Mouse (Mus musculus) forebrain, embryonic 11.5 days (tissue): Measurements from ENCODE around the gene Aox3. TPM values are rescaled to one million over a fixed set of nuclear protein-coding genes. Genes with fewer than 3 reads are reported as not detected.

Source experiments
- ATAC-seq: fragments of 200-750 bp; cut with Nextera tagmentation; replicated peaks from 2 replicates; pipeline ENCODE4 v1.8.0; 2017; ENCODE audit warnings: moderate TSS enrichment; ENCODE audit not compliant: low FRiP score
- DNase-seq: peaks from one replicate; pipeline ENCODE4 v3.0.0-alpha.2; 2017; ENCODE audit warnings: low spot score
- H3K27ac ChIP-seq: fragments of 300-500 bp; sonication (generic); 2 replicates; pipeline ENCODE4 v1.5.1; 2014; ENCODE audit warnings: low read depth, low read length
- H3K27me3 ChIP-seq: fragments of 300-500 bp; sonication (generic); 2 replicates; pipeline ENCODE4 v1.6.1; 2014; ENCODE audit warnings: mild to moderate bottlenecking, low read length, mixed read lengths; ENCODE audit not compliant: control insufficient read depth, insufficient read depth
- H3K36me3 ChIP-seq: fragments of 300-500 bp; sonication (generic); 2 replicates; pipeline ENCODE4 v1.6.1; 2014; ENCODE audit warnings: mild to moderate bottlenecking, low read length, moderate library complexity, mixed read lengths; ENCODE audit not compliant: control insufficient read depth, insufficient read depth
- H3K4me1 ChIP-seq: fragments of 300-500 bp; sonication (generic); replicated peaks from 2 replicates; pipeline ENCODE4 v1.6.1; 2014; ENCODE audit warnings: low read length, mixed read lengths; ENCODE audit not compliant: control insufficient read depth, insufficient read depth
- H3K4me2 ChIP-seq: fragments of 300-500 bp; sonication (generic); 2 replicates; pipeline ENCODE4 v1.6.1; 2014; ENCODE audit warnings: low read depth, mild to moderate bottlenecking, low read length, moderate library complexity, mixed read lengths; ENCODE audit not compliant: severe bottlenecking
- H3K4me3 ChIP-seq: fragments of 300-500 bp; sonication (generic); 2 replicates; pipeline ENCODE4 v1.5.1; 2014; ENCODE audit warnings: low read depth, low read length
- H3K9ac ChIP-seq: fragments of 300-500 bp; sonication (generic); 2 replicates; pipeline ENCODE4 v1.6.1; 2014; ENCODE audit warnings: low read length
- H3K9me3 ChIP-seq: fragments of 300-500 bp; sonication (generic); 2 replicates; pipeline ENCODE4 v1.6.1; 2016; ENCODE audit warnings: low read length, mixed read lengths; ENCODE audit not compliant: control insufficient read depth
- WGBS: fragments of 180-500 bp; shearing (Covaris S2); extraction: QIAGEN DNeasy Blood & Tissue Kit; methylation state at CpG from one replicate; pipeline ENCODE4 v1.1.7; 2014; 5-methylcytosine and 5-hydroxymethylcytosine counted together
- polyA plus RNA-seq: library from polyadenylated mRNA; unstranded; fragments of >200 nt; fragmentation: Nextera tagmentation; extraction: Ambion mirVana; gene quantifications from 2 replicates; pipeline ENCODE4 v1.2.1, GENCODE M21; 2014

Gene Aox3
- polyA plus RNA-seq, 1 experiment from 2014 or later, result 0.09 TPM

DNA sequence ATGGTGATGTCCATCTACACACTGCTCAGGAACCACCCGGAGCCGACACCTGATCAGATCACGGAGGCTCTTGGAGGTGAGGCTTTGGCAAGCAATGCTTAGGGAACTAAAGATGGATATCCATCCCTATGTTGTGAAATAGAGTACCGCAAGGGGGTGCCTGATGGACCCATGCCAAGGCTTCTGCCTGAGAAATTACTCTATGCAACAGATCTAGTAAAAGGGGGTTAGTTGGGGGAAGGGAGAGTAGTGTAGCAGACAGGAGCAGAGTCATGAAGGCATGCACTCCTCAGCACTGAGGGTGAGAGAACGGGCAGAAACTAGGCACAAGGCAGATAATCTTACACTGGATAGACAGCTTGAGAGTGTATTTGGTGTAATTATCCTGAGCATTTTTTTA lies 108.9 kb downstream of the Aox3 start:
- Histone ChIP-seq H3K4me2 (no peak overlapping the region), H3K27ac (no peak overlapping the region), H3K27me3 (no peaks in the 10 kb centered on the region), H3K9ac (no peak overlapping the region), H3K36me3 (no peaks in the 10 kb centered on the region), H3K4me3 (no peak overlapping the region), H3K4me1 (no peaks in the 10 kb centered on the region), H3K9me3 (no peaks in the 10 kb centered on the region)
- ATAC-seq, result no peak
- no peak for DNase-seq
- WGBS, result 88% methylated on average over 5 of the region's 5 CpGs

DNA sequence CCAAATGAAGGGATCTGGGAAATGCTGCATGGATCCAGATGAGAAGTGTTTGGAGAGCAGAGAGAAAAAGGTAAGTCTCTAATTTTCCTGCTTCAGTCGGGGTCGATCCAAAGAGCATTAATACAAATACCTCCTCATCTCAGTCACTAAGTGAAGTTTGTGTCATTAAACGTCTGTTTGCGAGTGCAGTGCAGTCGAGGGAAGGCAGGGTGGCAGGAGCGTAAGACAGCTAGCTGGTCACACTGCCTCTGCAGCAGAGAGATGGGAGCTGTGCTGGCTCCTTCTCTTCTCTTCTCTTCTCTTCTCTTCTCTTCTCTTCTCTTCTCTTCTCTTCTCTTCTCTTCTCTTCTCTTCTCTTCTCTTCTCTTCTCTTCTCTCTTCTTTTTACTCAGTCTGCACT lies 115.2 kb downstream of the Aox3 start:
- Histone ChIP-seq H3K9me3 (no peaks in the 10 kb centered on the region), H3K27ac (no peak overlapping the region), H3K4me3 (no peak overlapping the region), H3K27me3 (no peaks in the 10 kb centered on the region), H3K36me3 (no peaks in the 10 kb centered on the region), H3K4me1 (no peaks in the 10 kb centered on the region), H3K4me2 (no peak overlapping the region), H3K9ac (no peak overlapping the region)
- no peak for DNase-seq
- no peak for ATAC-seq
- WGBS, result 84% methylated on average over 6 of the region's 6 CpGs

GRCm38 (mm10) chr1:58228916-58229315 lies 116.0 kb downstream of the Aox3 start:
- Histone ChIP-seq H3K36me3 (no peaks in the 10 kb centered on the region), H3K9me3 (no peaks in the 10 kb centered on the region), H3K4me3 (no peak overlapping the region), H3K9ac (no peak overlapping the region), H3K27me3 (no peaks in the 10 kb centered on the region), H3K4me1 (no peaks in the 10 kb centered on the region), H3K27ac (no peak overlapping the region), H3K4me2 (no peak overlapping the region)
- DNase-seq (no peak), ATAC-seq (no peak)

DNA sequence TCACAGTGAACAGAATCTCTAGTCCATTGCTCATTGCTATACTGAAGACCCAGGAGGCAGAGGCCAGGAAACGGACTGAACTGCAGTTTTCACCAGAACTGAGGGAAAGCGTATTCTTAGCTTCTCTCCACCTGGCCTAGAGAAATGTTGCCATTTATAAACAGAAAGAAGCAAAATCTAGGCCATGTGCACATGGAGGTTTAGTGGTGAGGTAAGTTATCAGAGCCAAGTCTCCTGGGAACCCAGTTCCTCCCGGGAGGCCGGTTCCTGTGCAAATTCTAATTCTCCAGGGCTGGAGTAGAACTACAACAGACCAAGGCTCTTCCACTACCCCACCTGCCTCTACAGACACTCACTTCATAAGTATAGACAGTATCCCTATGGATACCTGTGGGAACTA lies 116.8 kb downstream of the Aox3 start:
- no peaks in the 10 kb centered on the region for H3K27me3 ChIP-seq
- 92% methylated on average over 4 of the region's 4 CpGs for WGBS
- H3K9me3 ChIP-seq, result no peaks in the 10 kb centered on the region
- H3K36me3 ChIP-seq, result no peaks in the 10 kb centered on the region
- ATAC-seq, result no peak
- H3K4me3 ChIP-seq, result no peak overlapping the region
- DNase-seq, result no peak
- H3K9ac ChIP-seq, result no peak overlapping the region
- no peaks in the 10 kb centered on the region for H3K4me1 ChIP-seq
- no peak overlapping the region for H3K4me2 ChIP-seq
- H3K27ac ChIP-seq, result no peak overlapping the region

DNA sequence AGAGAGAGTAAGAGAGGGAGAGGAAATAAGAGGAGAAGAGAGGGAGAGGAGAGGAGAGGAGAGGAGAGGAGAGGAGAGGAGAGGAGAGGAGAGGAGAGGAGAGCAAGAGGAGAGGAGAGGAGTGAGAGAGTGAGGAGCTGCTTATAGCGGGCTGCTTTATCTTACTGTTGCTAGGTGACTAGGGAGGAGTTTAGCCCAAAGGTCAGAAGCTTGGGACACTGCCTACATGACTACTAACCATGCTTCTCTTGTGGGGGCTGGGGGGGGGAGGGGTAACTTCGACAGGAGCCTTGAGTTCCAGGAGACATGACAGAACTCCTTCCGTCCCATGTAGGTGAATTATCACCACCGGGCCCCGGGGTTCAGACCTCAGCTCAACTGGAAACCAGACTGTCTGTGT lies 117.6 kb downstream of the Aox3 start:
- H3K4me3 ChIP-seq, result no peak overlapping the region
- no peaks in the 10 kb centered on the region for H3K4me1 ChIP-seq
- WGBS, result 70% methylated on average over 5 of the region's 5 CpGs
- no peak for ATAC-seq
- H3K9me3 ChIP-seq, result no peaks in the 10 kb centered on the region
- H3K36me3 ChIP-seq, result no peaks in the 10 kb centered on the region
- DNase-seq, result no peak
- H3K27ac ChIP-seq, result no peak overlapping the region
- H3K4me2 ChIP-seq, result no peak overlapping the region
- no peaks in the 10 kb centered on the region for H3K27me3 ChIP-seq
- no peak overlapping the region for H3K9ac ChIP-seq

DNA sequence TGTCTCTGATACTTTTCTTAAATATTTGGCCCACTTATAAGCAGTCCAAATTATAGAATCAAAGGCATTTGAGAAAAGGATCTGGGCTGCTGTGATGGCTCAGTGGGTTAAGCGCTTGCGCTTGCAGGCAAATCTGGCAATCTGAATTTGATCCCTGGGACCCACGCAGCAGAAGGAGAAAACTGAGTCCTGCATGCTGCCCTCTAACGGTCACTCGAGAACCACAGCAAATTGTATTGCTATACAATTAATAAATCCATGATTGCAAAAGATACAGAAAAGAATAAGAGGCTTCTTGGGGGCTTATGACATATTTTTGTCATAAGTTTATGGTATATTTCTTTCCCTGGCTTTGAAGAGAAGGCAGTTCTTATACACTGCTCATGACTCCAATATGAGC lies 122.5 kb downstream of the Aox3 start:
- no peaks in the 10 kb centered on the region for H3K36me3 ChIP-seq
- H3K4me3 ChIP-seq, result no peak overlapping the region
- no peak for ATAC-seq
- no peak overlapping the region for H3K9ac ChIP-seq
- no peaks in the 10 kb centered on the region for H3K27me3 ChIP-seq
- 55% methylated on average over 5 of the region's 5 CpGs for WGBS
- H3K4me2 ChIP-seq, result no peak overlapping the region
- no peaks in the 10 kb centered on the region for H3K4me1 ChIP-seq
- H3K27ac ChIP-seq, result no peak overlapping the region
- no peaks in the 10 kb centered on the region for H3K9me3 ChIP-seq
- no peak for DNase-seq

DNA sequence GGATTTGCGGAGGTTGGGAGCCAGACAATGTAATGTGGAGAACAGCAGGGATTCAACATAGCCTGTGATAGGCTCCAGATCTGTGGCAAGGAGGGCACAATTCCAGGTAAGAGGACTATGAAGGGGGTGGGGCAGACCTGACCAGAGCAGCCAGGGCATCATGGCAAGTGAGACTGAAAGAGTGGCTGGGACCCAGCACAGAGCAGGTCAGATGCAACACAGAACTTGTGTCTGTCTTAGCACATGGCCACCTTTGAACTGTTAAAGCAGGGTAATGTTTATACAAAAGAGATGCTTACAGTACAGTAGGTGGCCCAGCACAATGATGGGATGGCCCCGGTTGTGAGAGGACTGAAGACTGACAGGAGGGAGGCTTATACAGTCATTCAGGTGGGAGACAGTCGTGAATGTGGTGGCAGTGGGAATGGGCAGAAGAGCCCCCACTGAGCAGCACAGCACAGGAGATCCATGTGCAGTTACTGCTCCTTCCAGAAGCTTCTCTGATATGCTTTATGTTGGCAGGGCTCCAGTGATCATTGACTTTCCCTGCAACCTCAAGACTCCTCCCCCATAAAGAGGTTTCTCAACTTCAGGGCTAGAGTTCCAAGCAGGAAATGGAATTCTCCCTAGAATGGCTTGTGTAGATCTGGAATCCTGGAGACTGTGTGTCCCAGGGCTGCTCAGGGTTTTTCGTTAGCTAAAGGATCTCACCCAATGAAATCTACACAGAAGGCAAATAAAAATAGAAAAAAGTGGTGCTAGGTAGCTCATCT lies 124.8 kb downstream of the Aox3 start:
- no peaks in the 10 kb centered on the region for H3K9me3 ChIP-seq
- H3K27ac ChIP-seq, result no peak overlapping the region
- no peak overlapping the region for H3K4me3 ChIP-seq
- no peaks in the 10 kb centered on the region for H3K27me3 ChIP-seq
- DNase-seq (peak; percentile 31), ATAC-seq (no peak)
- H3K4me1 ChIP-seq, result no peaks in the 10 kb centered on the region
- H3K9ac ChIP-seq, result no peak overlapping the region
- no peaks in the 10 kb centered on the region for H3K36me3 ChIP-seq
- WGBS, result 86% methylated on average over 4 of the region's 4 CpGs
- no peak overlapping the region for H3K4me2 ChIP-seq

DNA sequence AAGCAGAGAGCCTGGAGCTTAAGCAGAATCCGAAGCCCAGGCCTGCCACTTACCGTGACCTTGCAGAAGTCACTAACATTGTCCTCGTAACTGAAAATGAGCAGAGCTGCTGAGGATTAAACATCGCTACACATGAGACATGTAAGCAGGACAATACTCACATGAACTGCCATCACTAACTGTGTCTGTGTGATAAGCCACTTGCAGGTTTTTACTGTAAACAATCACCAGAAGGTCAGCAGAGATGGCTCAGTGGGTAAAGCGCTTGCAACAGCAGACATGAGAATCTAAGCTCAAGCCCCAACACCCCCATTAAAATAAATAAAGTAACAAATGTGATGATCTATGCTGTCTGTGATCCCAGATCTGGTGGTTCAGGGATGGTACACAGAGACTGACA lies 125.5 kb downstream of the Aox3 start:
- H3K4me2 ChIP-seq, result no peak overlapping the region
- ATAC-seq, result no peak
- 92% methylated on average over 5 of the region's 5 CpGs for WGBS
- H3K4me3 ChIP-seq, result no peak overlapping the region
- no peaks in the 10 kb centered on the region for H3K9me3 ChIP-seq
- no peak overlapping the region for H3K9ac ChIP-seq
- H3K27ac ChIP-seq, result no peak overlapping the region
- no peaks in the 10 kb centered on the region for H3K36me3 ChIP-seq
- H3K27me3 ChIP-seq, result no peaks in the 10 kb centered on the region
- H3K4me1 ChIP-seq, result no peaks in the 10 kb centered on the region
- DNase-seq, result peak; percentile 35

DNA sequence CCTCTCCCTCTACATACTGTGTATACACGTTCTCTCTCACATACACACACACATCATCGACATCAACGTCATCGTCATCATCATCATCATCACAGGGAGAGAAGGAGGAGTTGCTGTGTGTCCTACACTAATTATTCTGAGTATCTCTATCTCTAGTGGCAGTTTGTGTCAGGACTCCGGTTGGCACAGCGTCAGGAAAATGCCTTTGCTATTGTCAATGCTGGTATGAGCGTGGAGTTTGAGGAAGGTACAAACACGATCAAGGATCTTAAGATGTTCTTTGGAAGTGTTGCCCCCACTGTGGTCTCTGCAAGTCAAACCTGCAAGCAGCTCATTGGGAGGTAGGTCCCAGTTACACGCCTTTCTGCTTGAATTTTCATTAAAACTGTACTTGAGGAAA lies 126.0 kb downstream of the Aox3 start:
- Histone ChIP-seq H3K9me3 (no peaks in the 10 kb centered on the region), H3K4me3 (no peak overlapping the region), H3K4me1 (no peaks in the 10 kb centered on the region), H3K4me2 (no peak overlapping the region), H3K36me3 (no peaks in the 10 kb centered on the region), H3K27ac (no peak overlapping the region), H3K9ac (no peak overlapping the region), H3K27me3 (no peaks in the 10 kb centered on the region)
- ATAC-seq (no peak), DNase-seq (peak; percentile 45)
- 94% methylated on average over 9 of the region's 9 CpGs for WGBS
